Mouse (Mus musculus): ENCODE results near the gene Gpr84. TPM values are rescaled to one million over a fixed set of nuclear protein-coding genes. Genes with fewer than 3 reads are reported as not detected.
A peak's percentile ranks its signal among the peaks of the same experiment; 100 is the strongest.

Gpr84 gene
- total and polyA plus RNA-seq, 2 experiments from 2014 or later, result 0.27 to 0.37 TPM

- no peaks in the 10 kb centered on the region for H3K9me3 ChIP-seq (ENCODE audit: low read length)
- H3K4me2 ChIP-seq (ENCODE audit: low read depth, low read length, poor library complexity, severe bottlenecking), result no peak overlapping the region
- no peaks in the 10 kb centered on the region for H3K4me1 ChIP-seq (ENCODE audit: insufficient read depth, low read length)
- DNase-seq (ENCODE audit: low spot score) (no peak), ATAC-seq (ENCODE audit: low FRiP score) (no peak)
- no peak overlapping the region for H3K4me3 ChIP-seq (ENCODE audit: low read depth, low read length)
- TF ChIP-seq CTCF (IDR thresholded peaks at IDR 0.05), result no peak
- H3K9ac ChIP-seq (replicated peaks; ENCODE audit: low read length, poor library complexity, severe bottlenecking), result no peak overlapping the region
- 81% methylated on average over 4 of the region's 4 CpGs for WGBS
- no peaks in the 10 kb centered on the region for H3K27me3 ChIP-seq (ENCODE audit: insufficient read depth, low read length)
- no peak overlapping the region for H3K27ac ChIP-seq (ENCODE audit: low read depth, low read length)
- no peaks in the 10 kb centered on the region for H3K36me3 ChIP-seq (ENCODE audit: insufficient read depth, low read length)
These were observed 45.0 kb upstream of the Gpr84 start for GRCm38 (mm10) chr15:103355420-103355819.

DNA sequence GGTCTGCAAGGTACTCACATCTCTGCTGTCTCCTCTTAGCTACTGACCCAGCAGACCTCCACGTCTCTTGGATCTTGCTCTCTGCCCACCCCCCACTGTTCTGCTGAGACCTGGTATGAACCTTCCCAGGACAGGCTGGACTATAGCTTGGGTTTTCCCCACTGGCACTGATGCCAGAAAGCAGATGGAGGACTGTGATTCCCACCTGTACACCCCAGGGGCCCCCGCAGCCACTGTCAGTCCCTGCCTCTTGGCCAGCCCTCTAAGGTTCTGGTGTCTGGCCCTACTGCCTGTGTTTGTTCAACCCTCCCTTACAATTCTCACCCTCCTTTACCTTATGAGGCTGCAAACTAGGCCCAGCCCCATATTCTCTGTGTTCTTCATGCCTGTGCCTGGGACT lies 44.3 kb upstream of the Gpr84 start:
- Histone ChIP-seq H3K27me3 (ENCODE audit: insufficient read depth, low read length) (no peaks in the 10 kb centered on the region), H3K4me2 (ENCODE audit: low read depth, low read length, poor library complexity, severe bottlenecking) (no peak overlapping the region), H3K36me3 (ENCODE audit: insufficient read depth, low read length) (no peaks in the 10 kb centered on the region), H3K27ac (ENCODE audit: low read depth, low read length) (no peak overlapping the region), H3K4me1 (ENCODE audit: insufficient read depth, low read length) (no peaks in the 10 kb centered on the region), H3K9me3 (ENCODE audit: low read length) (no peaks in the 10 kb centered on the region), H3K9ac (replicated peaks; ENCODE audit: low read length, poor library complexity, severe bottlenecking) (no peak overlapping the region), H3K4me3 (ENCODE audit: low read depth, low read length) (no peak overlapping the region)
- 87% methylated on average over 2 of the region's 2 CpGs for WGBS
- no peak for DNase-seq (ENCODE audit: low spot score)
- ATAC-seq (ENCODE audit: low FRiP score), result no peak
- TF ChIP-seq CTCF (IDR thresholded peaks at IDR 0.05), result no peak

- Histone ChIP-seq H3K36me3 (ENCODE audit: insufficient read depth, low read length) (no peaks in the 10 kb centered on the region), H3K27ac (ENCODE audit: low read depth, low read length) (no peak overlapping the region), H3K4me1 (ENCODE audit: insufficient read depth, low read length) (no peaks in the 10 kb centered on the region), H3K27me3 (ENCODE audit: insufficient read depth, low read length) (no peaks in the 10 kb centered on the region), H3K4me2 (ENCODE audit: low read depth, low read length, poor library complexity, severe bottlenecking) (no peak overlapping the region), H3K9ac (replicated peaks; ENCODE audit: low read length, poor library complexity, severe bottlenecking) (no peak overlapping the region), H3K9me3 (ENCODE audit: low read length) (no peaks in the 10 kb centered on the region), H3K4me3 (ENCODE audit: low read depth, low read length) (no peak overlapping the region)
- ATAC-seq (ENCODE audit: low FRiP score) (no peak), DNase-seq (ENCODE audit: low spot score) (no peak)
- WGBS, result 97% methylated on average over 11 of the region's 11 CpGs
- no peak for TF ChIP-seq CTCF (IDR thresholded peaks at IDR 0.05)
These were observed 43.3 kb upstream of the Gpr84 start for GRCm38 (mm10) chr15:103353511-103354256.

DNA sequence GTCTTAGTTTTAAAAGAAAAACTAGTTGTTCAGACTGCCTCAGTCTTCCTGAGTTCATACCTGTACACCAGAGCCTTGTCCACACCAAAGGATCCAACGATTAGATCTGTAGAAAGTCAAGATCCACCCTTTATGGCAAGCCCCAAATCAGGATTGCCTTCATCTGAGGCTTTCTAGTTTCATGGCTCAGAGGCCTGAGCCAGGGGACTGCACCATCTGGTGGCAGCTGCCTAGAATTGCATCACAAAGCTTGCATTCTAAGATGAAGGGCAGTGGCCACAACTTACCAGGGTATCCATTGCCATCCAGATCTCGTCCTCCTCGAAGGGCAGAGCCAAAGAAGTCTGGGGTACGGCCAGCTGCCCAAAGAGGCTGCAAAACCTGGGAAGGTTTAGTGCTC lies 42.4 kb upstream of the Gpr84 start:
- no peaks in the 10 kb centered on the region for H3K27me3 ChIP-seq (ENCODE audit: insufficient read depth, low read length)
- H3K9ac ChIP-seq (replicated peaks; ENCODE audit: low read length, poor library complexity, severe bottlenecking), result no peak overlapping the region
- peak; percentile 80 for DNase-seq (ENCODE audit: low spot score)
- H3K4me3 ChIP-seq (ENCODE audit: low read depth, low read length), result no peak overlapping the region
- H3K4me1 ChIP-seq (ENCODE audit: insufficient read depth, low read length), result no peaks in the 10 kb centered on the region
- H3K27ac ChIP-seq (ENCODE audit: low read depth, low read length), result no peak overlapping the region
- H3K4me2 ChIP-seq (ENCODE audit: low read depth, low read length, poor library complexity, severe bottlenecking), result no peak overlapping the region
- H3K36me3 ChIP-seq (ENCODE audit: insufficient read depth, low read length), result no peaks in the 10 kb centered on the region
- ATAC-seq (ENCODE audit: low FRiP score), result peak; percentile 61; the same call in 1 of the 2 replicates
- WGBS, result 39% methylated on average over 4 of the region's 4 CpGs
- H3K9me3 ChIP-seq (ENCODE audit: low read length), result no peaks in the 10 kb centered on the region
- TF ChIP-seq CTCF (IDR thresholded peaks at IDR 0.05), result peak; percentile 90

- no peak overlapping the region for H3K27ac ChIP-seq (ENCODE audit: low read depth, low read length)
- H3K4me3 ChIP-seq (ENCODE audit: low read depth, low read length), result no peak overlapping the region
- DNase-seq (ENCODE audit: low spot score) (peak; percentile 89), ATAC-seq (ENCODE audit: low FRiP score) (no peak)
- WGBS, result 0% methylated on average over 2 of the region's 2 CpGs
- peak; percentile 86 for TF ChIP-seq CTCF (IDR thresholded peaks at IDR 0.05)
- H3K4me2 ChIP-seq (ENCODE audit: low read depth, low read length, poor library complexity, severe bottlenecking), result no peak overlapping the region
- no peaks in the 10 kb centered on the region for H3K36me3 ChIP-seq (ENCODE audit: insufficient read depth, low read length)
- H3K9ac ChIP-seq (replicated peaks; ENCODE audit: low read length, poor library complexity, severe bottlenecking), result no peak overlapping the region
- no peaks in the 10 kb centered on the region for H3K9me3 ChIP-seq (ENCODE audit: low read length)
- H3K27me3 ChIP-seq (ENCODE audit: insufficient read depth, low read length), result no peaks in the 10 kb centered on the region
- no peaks in the 10 kb centered on the region for H3K4me1 ChIP-seq (ENCODE audit: insufficient read depth, low read length)
These were observed 36.9 kb upstream of the Gpr84 start for GRCm38 (mm10) chr15:103347275-103347684.

- Histone ChIP-seq H3K9ac (replicated peaks; ENCODE audit: low read length, poor library complexity, severe bottlenecking) (no peak overlapping the region), H3K4me3 (ENCODE audit: low read depth, low read length) (no peak overlapping the region), H3K4me1 (ENCODE audit: insufficient read depth, low read length) (no peaks in the 10 kb centered on the region; the same call in 1 of the 2 replicates), H3K27me3 (ENCODE audit: insufficient read depth, low read length) (no peaks in the 10 kb centered on the region), H3K4me2 (ENCODE audit: low read depth, low read length, poor library complexity, severe bottlenecking) (no peak overlapping the region), H3K36me3 (ENCODE audit: insufficient read depth, low read length) (no peaks in the 10 kb centered on the region), H3K27ac (ENCODE audit: low read depth, low read length) (no peak overlapping the region), H3K9me3 (ENCODE audit: low read length) (no peaks in the 10 kb centered on the region)
- TF ChIP-seq CTCF (IDR thresholded peaks at IDR 0.05), result no peak
- 91% methylated on average over 6 of the region's 6 CpGs for WGBS
- ATAC-seq (ENCODE audit: low FRiP score) (no peak), DNase-seq (ENCODE audit: low spot score) (no peak)
These were observed 35.4 kb upstream of the Gpr84 start for GRCm38 (mm10) chr15:103345789-103346188.

Data from midbrain, postnatal 0 days (tissue).